In genomic region chr2:20583562-20584153, GRCm38 (mm10) we compare ENCODE assay signal across 25 mouse cellular contexts.
A peak's percentile ranks its signal among the peaks of the same experiment; 100 is the strongest.
DNase-seq lines count a peak whose midpoint lies in the region; ATAC-seq and TF ChIP-seq lines count a peak whose summit lies in the region.
"Had no signal": no experiment of that assay in that cellular context is flagged by ENCODE, and none has a peak within 500 bp of the region (broad histone marks: within the 10 kb centered on the region; RNA-seq: fewer than 3 reads in every experiment).

No protein-coding gene starts in this region.

- 84% methylated on average over 6 of the region's 6 CpGs for WGBS in liver, adult 2 months
- WGBS in liver, postnatal 0 days (ENCODE audit: insufficient replicate concordance), result 78% methylated on average over 6 of the region's 6 CpGs
- 84% methylated on average over 6 of the region's 6 CpGs for WGBS in intestine, embryonic 15.5 days
- 85% methylated on average over 6 of the region's 6 CpGs for WGBS in stomach, postnatal 0 days
- WGBS in hindbrain, embryonic 11.5 days, result 90% methylated on average over 6 of the region's 6 CpGs
- 89% methylated on average over 6 of the region's 6 CpGs for WGBS in forebrain, embryonic 12.5 days

- no peaks in the 10 kb centered on the region for H3K79me2 ChIP-seq in liver, adult 2 months (ENCODE audit: control insufficient read depth, insufficient read depth, low read length)
- H3K79me2 ChIP-seq in MEL (ENCODE audit: control insufficient read depth, insufficient read depth, low read length, poor library complexity), result no peaks in the 10 kb centered on the region

- H3K27me3 ChIP-seq in liver, adult 2 months (ENCODE audit: control insufficient read depth, insufficient read depth, low read length), result no peaks in the 10 kb centered on the region
- H3K27me3 ChIP-seq in liver, postnatal 0 days (ENCODE audit: insufficient read depth, low read length), result no peaks in the 10 kb centered on the region
- no peaks in the 10 kb centered on the region for H3K27me3 ChIP-seq in MEL (ENCODE audit: control insufficient read depth in 1 of 2, insufficient read depth in 2 of 2, low read length in 2 of 2)
- no peaks in the 10 kb centered on the region for H3K27me3 ChIP-seq in intestine, embryonic 15.5 days (replicated peaks)
- no peaks in the 10 kb centered on the region for H3K27me3 ChIP-seq in stomach, postnatal 0 days (ENCODE audit: control insufficient read depth, insufficient read depth, low read length)
- H3K27me3 ChIP-seq in hindbrain, embryonic 11.5 days (ENCODE audit: control insufficient read depth, insufficient read depth, low read length), result no peaks in the 10 kb centered on the region
- H3K27me3 ChIP-seq in forebrain, embryonic 12.5 days, result no peaks in the 10 kb centered on the region
- H3K27me3 ChIP-seq: embryonic facial prominence, embryonic 12.5 days; forebrain, embryonic 15.5 days; heart, embryonic 15.5 days; hindbrain, embryonic 13.5 days; kidney, embryonic 15.5 days; limb, embryonic 13.5 days; megakaryocyte, embryonic 14.5 days; midbrain, embryonic 13.5 days; neural tube, embryonic 13.5 days had no signal

- DNase-seq in liver, adult 2 months (ENCODE audit: extremely low read depth, low read depth, low spot score), result peak; percentile 36
- no peak for DNase-seq in liver, postnatal 0 days
- DNase-seq in MEL (ENCODE audit: low read depth, low spot score), result peak; percentile 3
- DNase-seq in stomach, postnatal 0 days (ENCODE audit: low spot score), result no peak
- no peak for DNase-seq in hindbrain, embryonic 11.5 days (ENCODE audit: low spot score)
- DNase-seq: adrenal gland, postnatal 25 days; cerebellum, adult 2 months; cerebellum, postnatal 14 days; gastrocnemius, adult 2 months; heart, postnatal 36 days; kidney, adult 18-20 months; kidney, postnatal 25 days; lung, postnatal 4 days had no signal

- no peak overlapping the region for H3K4me3 ChIP-seq in liver, adult 2 months (ENCODE audit: insufficient read depth, low read depth, low read length)
- H3K4me3 ChIP-seq in liver, postnatal 0 days (ENCODE audit: low read depth, low read length), result no peak overlapping the region
- H3K4me3 ChIP-seq in MEL (ENCODE audit: control insufficient read depth in 1 of 2, insufficient read depth in 1 of 2, low read depth in 2 of 2, low read length in 2 of 2), result no peak overlapping the region
- H3K4me3 ChIP-seq in intestine, embryonic 15.5 days (replicated peaks), result no peak overlapping the region
- no peak overlapping the region for H3K4me3 ChIP-seq in stomach, postnatal 0 days (ENCODE audit: low read depth, low read length)
- H3K4me3 ChIP-seq in hindbrain, embryonic 11.5 days (ENCODE audit: low read depth, low read length), result no peak overlapping the region
- no peak overlapping the region for H3K4me3 ChIP-seq in forebrain, embryonic 12.5 days (replicated peaks)
- H3K4me3 ChIP-seq: embryonic facial prominence, embryonic 12.5 days; forebrain, embryonic 15.5 days; gastrocnemius, adult 2 months; heart, embryonic 15.5 days; hindbrain, embryonic 13.5 days; kidney, embryonic 15.5 days; limb, embryonic 13.5 days; megakaryocyte, embryonic 14.5 days; midbrain, embryonic 13.5 days; neural tube, embryonic 13.5 days had no signal

- TF ChIP-seq CTCF in liver, adult 2 months (IDR thresholded peaks at IDR 0.05; ENCODE audit: low read depth, low read length), result no peak
- no peak for TF ChIP-seq CTCF in liver, postnatal 0 days (IDR thresholded peaks at IDR 0.05; ENCODE audit: low read depth)
- TF ChIP-seq CTCF in MEL (IDR thresholded peaks at IDR 0.05 in 2 of 3, conservative IDR thresholded peaks at IDR 0.05 in 1 of 3; ENCODE audit: control insufficient read depth in 1 of 3, insufficient read depth in 1 of 3, low read depth in 2 of 3, low read length in 3 of 3, poor library complexity in 1 of 3, severe bottlenecking in 1 of 3), result no peak
- TF ChIP-seq CTCF in stomach, postnatal 0 days (IDR thresholded peaks at IDR 0.05; ENCODE audit: low read depth), result no peak

- ATAC-seq in liver, postnatal 0 days, result no peak
- ATAC-seq in intestine, embryonic 15.5 days, result peak; percentile 55
- ATAC-seq in stomach, postnatal 0 days (ENCODE audit: low FRiP score, low TSS enrichment), result peak; percentile 56; the same call in 1 of the 2 replicates
- no peak; the same call in 1 of the 2 replicates for ATAC-seq in frontal cortex, adult (ENCODE audit: low TSS enrichment)
- ATAC-seq in hindbrain, embryonic 11.5 days (ENCODE audit: low FRiP score), result no peak
- ATAC-seq in forebrain, embryonic 12.5 days (ENCODE audit: low FRiP score), result no peak
- ATAC-seq: forebrain, embryonic 15.5 days; midbrain, embryonic 13.5 days had no signal

- TF ChIP-seq POLR2A in liver, adult 2 months (IDR thresholded peaks at IDR 0.05; ENCODE audit: extremely low read depth, insufficient read depth, low read length), result no peak
- no peak for TF ChIP-seq POLR2A in MEL (IDR thresholded peaks at IDR 0.05; ENCODE audit: control insufficient read depth in 1 of 2, insufficient read depth in 1 of 2, low read depth in 1 of 2, low read length in 2 of 2, poor library complexity in 1 of 2)

- H3K4me2 ChIP-seq in liver, postnatal 0 days (ENCODE audit: low read depth, low read length), result no peak overlapping the region
- H3K4me2 ChIP-seq in intestine, embryonic 15.5 days (replicated peaks), result no peak overlapping the region
- H3K4me2 ChIP-seq in stomach, postnatal 0 days (replicated peaks; ENCODE audit: low read depth), result no peak overlapping the region
- no peak overlapping the region for H3K4me2 ChIP-seq in hindbrain, embryonic 11.5 days (replicated peaks; ENCODE audit: low read depth, low read length)
- no peak overlapping the region for H3K4me2 ChIP-seq in forebrain, embryonic 12.5 days
- H3K4me2 ChIP-seq: embryonic facial prominence, embryonic 12.5 days; forebrain, embryonic 15.5 days; heart, embryonic 15.5 days; hindbrain, embryonic 13.5 days; kidney, embryonic 15.5 days; limb, embryonic 13.5 days; midbrain, embryonic 13.5 days; neural tube, embryonic 13.5 days had no signal

- H3K4me1 ChIP-seq in liver, adult 2 months (ENCODE audit: control insufficient read depth, insufficient read depth, low read length), result no peaks in the 10 kb centered on the region; the same call in 1 of the 2 replicates
- no peaks in the 10 kb centered on the region for H3K4me1 ChIP-seq in liver, postnatal 0 days (ENCODE audit: insufficient read depth)
- no peaks in the 10 kb centered on the region for H3K4me1 ChIP-seq in MEL (ENCODE audit: control insufficient read depth in 1 of 2, insufficient read depth in 2 of 2, low read length in 2 of 2)
- no peaks in the 10 kb centered on the region for H3K4me1 ChIP-seq in intestine, embryonic 15.5 days (replicated peaks)
- no peaks in the 10 kb centered on the region for H3K4me1 ChIP-seq in stomach, postnatal 0 days (replicated peaks; ENCODE audit: control insufficient read depth, insufficient read depth)
- no peaks in the 10 kb centered on the region for H3K4me1 ChIP-seq in hindbrain, embryonic 11.5 days (replicated peaks; ENCODE audit: control insufficient read depth, insufficient read depth, low read length)
- no peaks in the 10 kb centered on the region for H3K4me1 ChIP-seq in forebrain, embryonic 12.5 days
- H3K4me1 ChIP-seq: embryonic facial prominence, embryonic 12.5 days; forebrain, embryonic 15.5 days; hindbrain, embryonic 13.5 days; kidney, embryonic 15.5 days; limb, embryonic 13.5 days; megakaryocyte, embryonic 14.5 days; midbrain, embryonic 13.5 days; neural tube, embryonic 13.5 days had no signal

- H3K27ac ChIP-seq in liver, adult 2 months (replicated peaks; ENCODE audit: insufficient read depth, low read depth, low read length), result no peak overlapping the region
- no peak overlapping the region for H3K27ac ChIP-seq in liver, postnatal 0 days (ENCODE audit: low read depth)
- no peak overlapping the region for H3K27ac ChIP-seq in MEL (ENCODE audit: control insufficient read depth, low read depth, low read length)
- H3K27ac ChIP-seq in intestine, embryonic 15.5 days, result no peak overlapping the region
- H3K27ac ChIP-seq in stomach, postnatal 0 days (replicated peaks), result no peak overlapping the region
- H3K27ac ChIP-seq in hindbrain, embryonic 11.5 days (ENCODE audit: low read depth, low read length), result no peak overlapping the region
- H3K27ac ChIP-seq in forebrain, embryonic 12.5 days, result no peak overlapping the region
- H3K27ac ChIP-seq: embryonic facial prominence, embryonic 12.5 days; forebrain, embryonic 15.5 days; gastrocnemius, adult 2 months; heart, embryonic 15.5 days; hindbrain, embryonic 13.5 days; kidney, embryonic 15.5 days; limb, embryonic 13.5 days; midbrain, embryonic 13.5 days; neural tube, embryonic 13.5 days had no signal

- TF ChIP-seq RAD21 in MEL (IDR thresholded peaks at IDR 0.05; ENCODE audit: low read depth, low read length), result no peak

- no peaks in the 10 kb centered on the region for H3K9me3 ChIP-seq in liver, postnatal 0 days (ENCODE audit: low read length)
- no peaks in the 10 kb centered on the region for H3K9me3 ChIP-seq in MEL (replicated peaks; ENCODE audit: insufficient read depth, low read length)
- no peaks in the 10 kb centered on the region for H3K9me3 ChIP-seq in intestine, embryonic 15.5 days
- no peaks in the 10 kb centered on the region for H3K9me3 ChIP-seq in stomach, postnatal 0 days (ENCODE audit: control insufficient read depth, low read length)
- no peaks in the 10 kb centered on the region for H3K9me3 ChIP-seq in hindbrain, embryonic 11.5 days (ENCODE audit: control insufficient read depth, low read length)
- H3K9me3 ChIP-seq in forebrain, embryonic 12.5 days, result no peaks in the 10 kb centered on the region; the same call in 1 of the 2 replicates
- H3K9me3 ChIP-seq: forebrain, embryonic 15.5 days; heart, embryonic 15.5 days; kidney, embryonic 15.5 days had no signal

- H3K36me3 ChIP-seq in liver, adult 2 months (ENCODE audit: control insufficient read depth, insufficient read depth, low read length), result no peaks in the 10 kb centered on the region
- H3K36me3 ChIP-seq in liver, postnatal 0 days (replicated peaks; ENCODE audit: insufficient read depth, low read length), result no peaks in the 10 kb centered on the region
- H3K36me3 ChIP-seq in MEL (ENCODE audit: control insufficient read depth in 1 of 2, insufficient read depth in 2 of 2, low read length in 2 of 2), result no peaks in the 10 kb centered on the region
- no peaks in the 10 kb centered on the region for H3K36me3 ChIP-seq in intestine, embryonic 15.5 days
- H3K36me3 ChIP-seq in stomach, postnatal 0 days (ENCODE audit: control insufficient read depth, insufficient read depth, low read length), result no peaks in the 10 kb centered on the region
- H3K36me3 ChIP-seq in hindbrain, embryonic 11.5 days (ENCODE audit: control insufficient read depth, insufficient read depth, low read length), result no peaks in the 10 kb centered on the region
- H3K36me3 ChIP-seq in forebrain, embryonic 12.5 days (replicated peaks), result no peaks in the 10 kb centered on the region
- H3K36me3 ChIP-seq: embryonic facial prominence, embryonic 12.5 days; forebrain, embryonic 15.5 days; heart, embryonic 15.5 days; hindbrain, embryonic 13.5 days; limb, embryonic 13.5 days; midbrain, embryonic 13.5 days; neural tube, embryonic 13.5 days had no signal

- H3K9ac ChIP-seq in liver, adult 2 months (ENCODE audit: low read depth, low read length), result no peak overlapping the region
- no peak overlapping the region for H3K9ac ChIP-seq in liver, postnatal 0 days (replicated peaks)
- H3K9ac ChIP-seq in MEL (ENCODE audit: control insufficient read depth, low read depth, low read length, poor library complexity, severe bottlenecking), result no peak overlapping the region
- H3K9ac ChIP-seq in intestine, embryonic 15.5 days, result no peak overlapping the region
- no peak overlapping the region for H3K9ac ChIP-seq in stomach, postnatal 0 days (ENCODE audit: low read length)
- H3K9ac ChIP-seq in hindbrain, embryonic 11.5 days (ENCODE audit: low read depth, low read length), result no peak overlapping the region
- no peak overlapping the region for H3K9ac ChIP-seq in forebrain, embryonic 12.5 days
- H3K9ac ChIP-seq: embryonic facial prominence, embryonic 12.5 days; forebrain, embryonic 15.5 days; heart, embryonic 15.5 days; hindbrain, embryonic 13.5 days; kidney, embryonic 15.5 days; limb, embryonic 13.5 days; midbrain, embryonic 13.5 days; neural tube, embryonic 13.5 days had no signal

- no peak for TF ChIP-seq EP300 in liver, postnatal 0 days (IDR thresholded peaks at IDR 0.05; ENCODE audit: low read depth)
- TF ChIP-seq EP300 in MEL (IDR thresholded peaks at IDR 0.05; ENCODE audit: low read depth in 1 of 2, low read length in 2 of 2), result no peak
- TF ChIP-seq EP300 in stomach, postnatal 0 days (optimal IDR thresholded peaks at IDR 0.05), result no peak

Comparison
In these comparisons a context has a peak if more than half of its experiments do, and no peak if none do; other contexts are left out.
1. DNase-seq: peak in liver, adult 2 months (single experiment) and MEL (single experiment); none in liver, postnatal 0 days (single experiment), stomach, postnatal 0 days (single experiment) and hindbrain, embryonic 11.5 days (single experiment).
2. ATAC-seq: peak in intestine, embryonic 15.5 days (single experiment) and stomach, postnatal 0 days (single experiment); none in liver, postnatal 0 days (single experiment), frontal cortex, adult (single experiment), hindbrain, embryonic 11.5 days (single experiment) and forebrain, embryonic 12.5 days (single experiment).